Mouse (Mus musculus) inflammation-experienced regulatory T-cells, adult 6 months (primary cell): Measurements from ENCODE around the gene Spata45. TPM values are rescaled to one million over a fixed set of nuclear protein-coding genes. Genes with fewer than 3 reads are reported as not detected.
"Not testable (repeated sequence)": the region's sequence is repeated elsewhere in the genome, so short reads cannot be mapped to it uniquely, and the experiment has no call there.

Experiments used
- ATAC-seq: one replicate; pipeline ENCODE4 v1.8.0; 2017
- polyA plus RNA-seq, 3 experiments: library from polyadenylated mRNA; unstranded; fragments of 100-300 nt; shearing (Covaris generic); gene quantifications; one replicate each; pipeline ENCODE4 v1.2.1; 2017

Gene Spata45
- polyA plus RNA-seq = 1 to 10 TPM in 1 of 3 experiments, not detected in 2; 1.1 TPM

- ATAC-seq = no peak
Measured at GRCm38 (mm10) chr1:191036554-191037334, at the start of gene Spata45. TSS of gene Spata45 (plus strand) at chr1:191036639.

DNA sequence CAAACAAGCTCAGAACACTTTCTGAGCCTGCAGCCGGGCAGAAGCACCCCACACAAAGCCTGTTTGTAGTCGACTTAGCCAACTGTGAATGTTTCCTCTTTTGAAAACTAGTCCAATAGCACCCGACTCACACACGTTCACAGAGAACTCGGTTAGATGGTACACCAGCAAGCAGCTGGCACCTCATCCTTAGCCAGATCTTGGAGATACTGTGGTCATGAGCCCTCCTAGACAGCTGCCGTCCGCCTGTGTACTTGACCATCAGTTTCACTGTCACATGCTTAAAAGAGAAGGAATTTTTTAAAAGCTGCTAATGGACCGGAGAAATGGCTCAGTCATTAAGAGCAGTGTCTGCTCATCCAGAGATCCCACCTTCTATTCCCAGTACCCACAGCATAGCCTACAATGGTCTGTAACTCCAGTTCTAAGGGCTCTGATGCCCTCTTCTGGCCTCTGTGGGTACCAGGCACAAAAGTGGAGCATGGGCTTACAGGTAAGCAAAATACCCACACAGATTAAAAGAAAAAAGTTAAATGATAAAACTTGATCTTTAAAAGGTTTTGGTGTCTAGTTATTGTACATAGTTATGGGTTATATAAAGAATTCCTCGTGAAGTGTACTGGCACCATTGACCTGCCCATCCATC, 46.9 kb upstream of the Spata45 start:
- no peak for ATAC-seq

DNA sequence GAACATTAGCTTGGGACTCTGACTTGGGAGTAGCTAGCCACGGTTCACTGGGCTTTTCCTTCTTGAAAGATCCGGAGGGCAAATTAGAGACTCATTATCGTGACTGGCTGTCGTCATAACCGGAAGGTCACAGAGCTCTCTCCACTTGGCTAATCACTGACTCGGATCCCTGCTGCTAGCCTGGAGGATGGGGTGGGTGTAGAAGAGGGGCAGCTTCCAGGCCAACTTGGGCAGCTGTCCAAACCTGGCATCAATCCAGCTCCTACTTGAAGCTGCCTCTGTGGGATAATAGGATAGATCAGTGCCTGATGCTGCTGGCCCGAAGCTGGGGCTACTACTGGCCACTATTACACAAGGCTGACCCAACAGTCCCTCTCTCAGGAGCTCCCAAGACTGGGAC, 40.9 kb upstream of the Spata45 start:
- no peak for ATAC-seq

- no peak for ATAC-seq
Measured at GRCm38 (mm10) chr1:190996346-190996877, 40.0 kb upstream of the Spata45 start.

DNA sequence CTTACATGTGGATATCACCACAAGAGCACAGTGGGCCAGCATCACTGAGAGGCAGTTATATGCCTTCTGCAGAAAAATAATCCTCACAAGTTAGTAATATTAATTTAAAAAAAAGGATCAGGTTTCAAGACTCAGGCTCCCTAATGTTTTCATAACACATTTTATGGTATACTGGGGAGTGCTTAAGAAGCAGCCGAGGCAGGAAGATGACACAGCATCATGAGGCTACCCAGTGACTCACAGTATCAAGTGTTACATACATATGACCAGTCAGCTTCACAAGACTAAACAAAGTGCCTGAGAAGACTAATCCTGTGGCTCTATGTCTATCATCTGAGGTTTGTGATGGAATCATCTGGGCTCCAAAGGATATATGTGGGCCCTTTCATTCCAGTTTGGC, 38.4 kb upstream of the Spata45 start:
- ATAC-seq = no peak

DNA sequence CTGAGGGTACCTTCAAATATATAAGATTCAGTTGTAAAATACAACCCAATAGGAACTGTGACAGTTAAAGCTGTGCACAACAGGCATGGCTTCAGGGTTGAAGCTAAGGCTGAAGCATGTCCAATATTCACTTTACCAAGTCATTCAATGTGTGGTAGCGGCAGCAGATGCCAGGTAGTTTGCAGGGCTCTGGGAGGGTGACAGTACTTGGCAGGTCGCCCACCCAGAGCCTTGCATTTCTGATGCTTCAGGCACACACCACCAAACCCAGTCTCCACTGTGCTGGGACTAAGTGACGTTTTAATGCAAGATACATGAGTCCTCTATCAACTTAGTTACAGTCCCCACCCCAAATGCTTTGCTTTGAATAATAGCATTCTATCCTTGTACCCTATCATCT, 35.8 kb upstream of the Spata45 start:
- ATAC-seq = no peak

DNA sequence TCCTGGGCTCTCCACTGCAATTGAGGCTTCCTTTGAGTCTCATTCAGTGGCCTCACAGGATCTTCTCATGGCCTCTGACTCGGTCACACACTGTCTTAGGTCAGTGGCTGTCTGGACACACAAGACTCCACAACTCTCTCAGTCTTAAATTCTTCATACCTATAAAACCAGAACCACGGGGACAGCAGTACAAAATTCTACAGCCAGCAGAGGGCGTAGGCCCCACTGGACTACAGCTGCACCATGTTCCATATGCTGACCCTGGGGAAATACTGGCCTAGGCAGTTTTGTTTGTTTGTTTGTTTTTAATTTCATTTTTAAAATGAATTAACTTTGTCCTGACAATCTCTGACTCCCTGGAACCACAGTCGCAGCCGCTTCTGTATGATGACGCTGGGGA, 34.2 kb upstream of the Spata45 start:
- no peak for ATAC-seq

DNA sequence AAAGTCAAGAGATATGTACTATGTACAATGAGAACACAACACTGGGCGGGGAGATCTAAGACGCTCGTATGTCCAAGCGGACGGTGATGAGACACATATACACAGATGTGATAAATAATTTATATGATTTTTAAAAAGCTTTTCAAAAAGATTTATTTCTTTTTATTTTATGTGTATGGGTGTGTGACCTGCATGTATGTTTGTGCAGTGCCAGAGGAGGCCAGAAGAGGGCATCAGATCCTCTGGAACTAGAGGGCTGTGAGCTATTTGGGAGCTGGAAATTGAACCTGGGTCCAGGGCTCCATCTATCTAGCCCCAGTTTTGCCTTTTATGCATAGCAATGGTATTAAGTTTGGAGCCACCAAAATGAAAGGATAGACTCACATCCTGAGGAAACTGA, 27.7 kb upstream of the Spata45 start:
- ATAC-seq = no peak

DNA sequence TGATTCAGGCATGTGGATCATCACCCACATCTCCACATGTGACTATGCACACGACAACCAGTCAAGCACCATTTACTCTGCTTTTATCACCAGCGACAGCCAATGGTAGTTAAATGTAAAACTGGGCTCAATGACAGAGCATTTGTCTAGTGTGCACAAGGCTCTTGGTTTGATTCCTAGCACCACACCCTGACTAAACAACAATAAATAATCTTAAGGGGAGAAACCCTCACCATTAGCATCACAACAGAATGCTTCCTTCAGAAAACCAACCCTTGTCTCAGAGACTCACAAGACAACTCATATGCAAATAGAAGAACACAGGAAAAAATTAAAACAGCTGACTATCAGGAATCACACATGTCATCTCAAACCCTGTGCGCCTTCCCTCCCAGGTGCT, 22.2 kb upstream of the Spata45 start:
- no peak for ATAC-seq

GRCm38 (mm10) chr1:191019803-191020202, 16.6 kb upstream of the Spata45 start:
- ATAC-seq = no peak

- ATAC-seq = no peak
Measured at GRCm38 (mm10) chr1:191020217-191020924, 16.1 kb upstream of the Spata45 start.

GRCm38 (mm10) chr1:191021016-191021415, 15.4 kb upstream of the Spata45 start:
- ATAC-seq = no peak

DNA sequence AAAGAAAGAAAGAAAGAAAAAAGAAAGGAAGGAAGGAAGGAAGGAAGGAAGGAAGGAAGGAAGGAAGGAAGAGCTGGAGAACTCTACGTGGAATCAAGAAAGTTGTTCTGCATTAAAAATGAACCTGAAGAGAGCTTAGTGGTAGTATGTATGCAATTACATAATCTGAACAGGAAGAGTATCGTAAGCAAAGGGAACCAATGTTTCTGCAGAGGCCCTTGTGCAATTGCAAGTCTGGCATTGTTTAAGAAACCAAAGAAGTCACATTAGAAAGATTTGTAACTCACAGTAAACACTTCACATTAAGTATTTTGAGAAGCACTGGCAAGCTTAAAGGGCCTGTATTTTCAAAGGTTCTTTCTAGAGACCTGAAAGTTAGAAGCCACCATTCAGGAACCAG, 13.3 kb upstream of the Spata45 start:
- ATAC-seq = no peak

- ATAC-seq = not testable (repeated sequence)
Measured at GRCm38 (mm10) chr1:191023806-191024205, 12.6 kb upstream of the Spata45 start.

DNA sequence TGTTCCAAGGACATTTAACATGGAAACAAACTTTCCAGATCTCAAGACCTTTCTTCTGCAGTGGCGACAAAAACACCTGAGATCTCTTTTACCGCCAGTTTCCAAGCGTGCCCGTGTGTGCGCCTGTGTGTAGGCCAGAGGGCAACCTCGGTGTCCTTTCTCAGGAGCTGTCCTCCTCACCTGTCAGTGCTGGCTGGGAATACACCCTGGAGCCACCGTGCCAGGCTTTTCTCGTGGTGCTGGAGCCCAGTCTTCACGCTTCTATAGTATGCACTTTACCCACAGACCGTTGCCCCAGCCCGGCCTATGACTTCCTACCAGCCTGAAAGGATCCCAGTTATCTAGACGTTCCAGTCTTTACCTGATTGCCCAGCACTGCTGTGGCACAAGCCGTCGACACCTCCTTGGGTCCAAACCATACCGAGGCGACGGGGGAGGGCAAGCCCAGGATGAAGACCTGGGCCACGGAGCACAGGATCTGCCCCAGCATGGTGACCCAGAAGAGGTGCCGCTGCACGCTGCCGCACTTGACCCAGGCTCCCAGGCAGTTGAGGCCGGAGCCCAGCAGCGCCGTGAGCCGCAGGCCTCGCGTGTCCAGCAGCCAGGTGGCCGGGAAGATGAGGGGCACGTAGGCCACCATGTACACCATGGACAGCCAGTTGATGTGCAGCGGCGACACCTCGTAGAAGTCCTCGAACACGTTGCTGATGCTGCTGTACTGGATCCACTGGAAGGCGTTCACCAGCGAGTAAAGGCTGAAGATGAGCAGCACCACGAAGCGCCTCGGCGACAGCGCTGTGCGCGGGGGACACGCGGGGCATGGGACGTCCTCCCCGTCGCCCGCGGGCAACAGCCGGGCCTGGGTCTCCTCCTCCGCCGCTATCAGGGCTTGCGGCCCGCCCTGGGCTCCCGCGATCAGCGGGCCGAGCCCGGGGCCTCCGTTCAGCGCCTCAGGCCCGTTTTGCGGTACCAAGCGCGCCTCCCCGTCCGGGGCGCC, 11.1 kb upstream of the Spata45 start:
- peak; percentile 12 for ATAC-seq

DNA sequence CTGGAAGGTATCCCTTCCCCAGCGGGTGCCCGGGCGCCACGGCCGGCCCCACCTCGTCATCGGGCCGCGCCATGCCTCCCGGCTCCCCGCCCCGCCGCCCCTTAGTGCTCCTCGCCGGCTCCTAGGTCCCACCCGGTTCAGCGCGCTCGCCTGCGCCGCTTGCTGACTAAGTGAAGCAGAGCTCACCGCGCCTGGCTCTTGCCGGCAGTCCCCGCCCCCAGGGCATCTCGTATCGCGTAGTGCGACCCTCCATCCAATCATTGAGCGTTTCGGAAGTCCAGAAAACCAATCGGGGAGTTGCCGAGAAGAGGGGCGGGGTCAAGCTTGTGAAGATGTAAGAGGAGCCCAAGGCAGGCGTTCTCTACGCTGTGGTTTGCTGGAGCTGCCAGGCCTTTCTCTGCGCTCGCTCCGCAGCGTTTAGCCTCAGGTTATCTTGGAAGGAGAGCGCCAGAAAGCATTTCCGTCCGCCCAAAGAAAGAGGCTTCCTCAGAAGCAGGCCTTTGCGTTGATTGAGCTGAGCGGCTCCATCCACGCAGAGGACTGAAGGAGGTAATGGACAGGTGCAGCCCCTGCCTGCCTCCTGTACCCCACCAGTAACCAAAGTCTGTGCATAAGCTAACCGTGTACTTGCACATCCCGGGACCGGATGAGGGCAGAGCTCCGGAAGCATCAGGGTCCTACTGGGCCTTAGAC, 10.3 kb upstream of the Spata45 start, which contains the start of gene Flvcr1:
Gene Flvcr1, minus strand, starts transcription at position 138 of the 693 bp plus-strand sequence.
- ATAC-seq = peak; percentile 93

GRCm38 (mm10) chr1:191030182-191030581, 6.3 kb upstream of the Spata45 start:
- ATAC-seq = no peak

- ATAC-seq = not testable (repeated sequence)
Measured at GRCm38 (mm10) chr1:191030922-191031425, 5.5 kb upstream of the Spata45 start.

DNA sequence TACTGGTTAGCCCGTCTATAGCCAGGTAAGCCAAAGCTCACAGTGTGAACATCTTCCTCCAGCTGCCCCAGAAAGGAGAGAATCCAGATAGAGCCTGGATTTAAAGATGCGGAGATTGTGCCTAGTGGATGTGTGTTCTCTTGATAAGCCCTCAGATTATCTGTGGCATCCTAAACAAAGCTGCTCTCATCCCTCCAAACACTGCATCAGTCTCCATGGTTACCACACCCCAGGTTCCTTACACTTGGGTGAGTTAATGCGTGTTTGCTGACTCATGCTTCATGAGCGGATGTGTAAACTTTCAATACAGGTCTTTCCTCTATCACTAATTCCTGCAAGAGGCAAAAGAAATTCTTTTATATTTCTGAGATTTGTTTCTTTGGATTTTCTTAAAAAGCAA, 790 bp upstream of the Spata45 start:
- no peak for ATAC-seq

DNA sequence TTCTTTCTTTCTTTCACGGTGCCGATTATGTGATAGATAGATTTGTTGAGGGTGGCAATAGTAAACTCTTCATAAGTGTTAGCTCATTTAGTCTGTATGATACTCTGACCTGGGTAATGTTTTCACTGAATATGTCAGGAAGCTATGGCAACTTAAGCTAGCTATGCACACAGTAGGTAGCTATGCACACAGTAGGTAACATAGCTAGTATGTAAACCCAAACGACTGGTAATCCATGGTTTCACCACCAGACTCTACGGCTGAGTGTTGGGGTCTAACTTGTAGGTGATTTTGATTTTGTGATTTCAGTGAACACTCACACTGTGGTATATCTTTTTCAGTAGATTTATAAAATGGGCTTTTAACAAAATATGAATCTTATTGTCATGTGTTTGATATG, 1.6 kb downstream of the Spata45 start:
- no peak for ATAC-seq

DNA sequence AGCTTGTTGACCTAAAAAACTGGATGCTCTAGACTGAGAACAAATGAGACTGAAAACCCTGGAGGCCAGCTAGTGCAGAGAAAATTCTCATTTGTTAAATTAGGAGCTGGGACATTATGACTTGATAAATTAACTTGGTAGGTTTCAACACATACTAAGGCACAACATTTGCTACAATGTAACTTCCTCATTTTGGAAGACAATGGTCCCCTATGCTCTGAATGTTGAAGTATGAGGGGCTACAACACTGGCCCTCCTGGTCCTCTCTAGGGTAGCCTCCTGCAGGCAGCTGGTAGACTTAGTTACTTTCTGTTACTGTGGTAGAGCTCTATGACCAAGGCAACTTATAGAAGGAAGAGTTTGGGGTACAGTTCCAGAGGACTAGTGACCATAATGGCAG, 4.9 kb downstream of the Spata45 start:
- no peak for ATAC-seq
